Mouse (Mus musculus): ENCODE data around the gene Ppil1. TPM values are rescaled to one million over a fixed set of nuclear protein-coding genes. Genes with fewer than 3 reads are reported as not detected.

Gene Ppil1
- 10 to 100 TPM; 20.2 to 20.6 TPM for total RNA-seq (2023)

DNA sequence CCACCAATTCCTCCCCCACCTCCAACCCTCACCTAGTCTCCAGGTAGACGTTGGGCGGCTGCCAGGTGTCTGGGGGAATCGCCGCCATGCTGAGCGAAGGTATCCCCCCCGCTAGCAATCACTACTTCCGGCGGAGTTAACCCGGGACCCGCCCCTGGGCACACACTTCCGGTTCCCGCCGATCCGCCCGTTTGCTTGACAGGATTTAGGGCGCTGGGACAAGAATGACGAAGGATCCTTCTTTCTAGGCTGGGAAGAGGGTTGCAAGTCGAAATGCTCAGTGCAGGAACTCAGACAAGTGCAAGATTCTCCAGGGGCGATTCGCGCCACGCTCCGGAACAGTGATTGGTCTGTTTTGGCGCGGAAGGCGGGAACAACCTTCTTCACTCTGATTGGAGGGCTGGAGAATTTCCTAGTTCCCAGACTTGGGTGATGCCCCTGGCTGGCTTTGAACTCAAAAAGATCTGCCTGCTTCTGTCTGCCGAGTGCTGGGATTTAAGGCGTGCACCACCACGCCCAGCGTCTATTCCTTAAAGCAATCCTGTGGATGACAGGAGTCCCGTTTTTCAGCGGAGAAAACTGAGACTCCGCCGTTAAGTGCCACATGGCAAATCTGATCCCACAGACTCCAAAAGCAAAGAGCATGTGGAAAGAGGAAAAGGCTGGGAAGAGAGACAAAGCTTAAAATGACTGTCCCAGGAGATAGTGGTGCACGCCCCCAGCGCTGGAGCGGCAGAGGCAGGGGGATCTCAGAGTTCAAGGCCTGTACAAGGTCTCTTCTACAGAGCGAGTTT is at the start of gene Ppil1:
Gene Ppil1, minus strand, starts transcription at position 347 of the 794 bp plus-strand sequence.

DNA sequence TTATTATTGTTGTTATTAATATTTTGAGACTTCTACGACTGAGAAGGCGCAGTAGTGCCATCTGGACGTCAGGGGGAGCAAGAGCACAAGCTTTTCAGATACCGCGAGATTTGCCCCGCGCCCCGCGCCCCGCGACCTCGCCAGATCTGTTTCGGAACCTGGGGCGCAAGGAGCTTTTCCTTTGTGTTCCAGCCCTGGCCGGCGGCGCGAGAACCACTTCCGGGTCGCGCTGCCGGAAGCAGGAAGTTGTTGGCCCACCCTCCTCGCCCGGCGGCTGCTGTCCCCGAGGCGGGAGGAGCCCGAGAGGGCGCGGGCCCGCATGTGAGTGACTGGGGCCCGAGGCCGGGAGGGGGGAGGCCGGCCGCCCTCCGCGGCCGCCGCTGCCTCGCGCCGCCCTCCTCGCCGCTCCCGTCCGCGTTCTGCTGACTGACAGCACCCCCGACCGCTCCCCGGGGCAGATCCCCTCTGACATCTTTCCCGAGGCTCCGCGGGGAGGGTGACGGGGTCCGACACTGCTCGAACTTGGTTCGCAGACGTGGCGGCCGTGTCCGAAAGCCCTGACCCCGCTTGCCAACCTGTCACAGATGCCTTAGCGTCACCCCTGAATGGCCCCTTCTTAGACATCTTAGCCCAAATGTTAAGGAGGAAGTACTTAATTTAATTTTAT is 4.8 kb upstream of the Ppil1 start, which contains the start of gene BC004004:
Gene BC004004, plus strand, starts transcription at position 107 of the 667 bp plus-strand sequence.

DNA sequence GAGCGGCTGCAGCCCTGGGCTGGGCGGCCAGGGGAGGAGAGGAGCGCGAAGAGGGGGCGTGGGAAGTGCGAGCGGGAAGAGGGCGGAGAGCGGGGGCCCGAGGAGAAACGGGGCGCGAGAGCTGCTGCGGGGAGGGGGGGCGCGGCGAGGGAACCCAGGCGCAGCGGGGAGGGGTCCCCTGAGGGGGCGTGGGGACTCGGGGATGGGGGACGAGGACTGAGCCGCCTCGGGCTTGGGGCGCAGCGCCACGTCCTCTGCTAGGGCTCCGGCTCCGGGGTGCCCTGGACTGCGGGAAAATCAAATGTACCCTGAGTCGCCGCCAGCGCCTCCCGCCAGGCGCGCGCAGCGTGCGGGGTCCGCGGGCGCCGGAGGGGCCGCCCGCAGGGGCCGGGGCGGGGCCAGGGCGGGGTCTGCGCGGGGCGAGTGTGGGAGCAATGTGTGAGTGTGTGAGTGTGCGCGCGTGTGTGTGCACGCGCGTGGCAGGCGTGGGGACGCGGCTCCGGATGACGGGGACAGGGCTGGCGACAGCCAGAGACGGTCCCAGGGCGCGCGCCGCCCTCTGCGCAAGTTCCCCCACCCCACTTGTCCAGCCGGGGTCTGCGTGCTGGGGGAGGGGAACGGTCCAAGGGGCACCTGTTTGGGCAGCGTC is 26.1 kb downstream of the Ppil1 start, which contains the start of gene Cpne5:
Gene Cpne5, minus strand, starts transcription at position 396 of the 649 bp plus-strand sequence.

Other genes with a start within 250 kb of the Ppil1 start
- gene Srsf3, start 231.6 kb downstream of the Ppil1 start, total RNA-seq (2023), result 100 to 1,000 TPM; 241 to 246 TPM
- gene Cdkn1a, start 173.2 kb downstream of the Ppil1 start, total RNA-seq (2023), result 10 to 100 TPM; 24.0 to 32.5 TPM
- 100 to 1,000 TPM; 211 to 216 TPM for gene Rab44, start 150.0 kb downstream of the Ppil1 start, total RNA-seq (2023)
- under 1 TPM in 1 of 2 experiments, not detected in 1; 0.40 TPM for gene Cpne5, start 26.0 kb downstream of the Ppil1 start, total RNA-seq (2023)
- 10 to 100 TPM; 72.4 to 84.1 TPM for gene BC004004, start 4.6 kb upstream of the Ppil1 start, total RNA-seq (2023)
- gene Pi16, start 53.5 kb upstream of the Ppil1 start, total RNA-seq (2023), result 100 to 1,000 TPM; 204 to 207 TPM
- gene Mtch1, start 83.7 kb upstream of the Ppil1 start, total RNA-seq (2023), result 100 to 1,000 TPM in 1 of 2 experiments, 10 to 100 TPM in 1; 81.7 to 111 TPM
- gene Fgd2, start 96.7 kb upstream of the Ppil1 start, total RNA-seq (2023), result 10 to 100 TPM; 39.5 to 46.5 TPM
- 100 to 1,000 TPM; 351 to 485 TPM for gene Pim1, start 226.6 kb upstream of the Ppil1 start, total RNA-seq (2023)